Mouse (Mus musculus) ES-Bruce4 (cell line): ENCODE data around the gene Galk1. TPM values are rescaled to one million over a fixed set of nuclear protein-coding genes. Genes with fewer than 3 reads are reported as not detected.

Experiments
- H3K27ac ChIP-seq: 2 replicates; pipeline ENCODE4 v1.5.1; 2012; ENCODE audit warnings: low read length, inconsistent platforms; ENCODE audit not compliant: insufficient read depth
- H3K27me3 ChIP-seq: 2 replicates; pipeline ENCODE4 v1.6.1; 2012; ENCODE audit warnings: mild to moderate bottlenecking, low read length, inconsistent platforms; ENCODE audit not compliant: control insufficient read depth, poor library complexity, insufficient read depth, severe bottlenecking
- H3K36me3 ChIP-seq: 2 replicates; pipeline ENCODE4 v1.6.1; 2012; ENCODE audit warnings: inconsistent platforms, mild to moderate bottlenecking, low read length, moderate library complexity; ENCODE audit not compliant: control insufficient read depth, poor library complexity, insufficient read depth, severe bottlenecking
- H3K4me1 ChIP-seq: one replicate; pipeline ENCODE4 v1.8.1; 2011; ENCODE audit warnings: low read length; ENCODE audit not compliant: control insufficient read depth, insufficient read depth
- H3K4me3 ChIP-seq: 2 replicates; pipeline ENCODE4 v1.5.1; 2011; ENCODE audit warnings: low read depth, mild to moderate bottlenecking, low read length
- H3K9ac ChIP-seq: 2 replicates; pipeline ENCODE4 v1.6.1; 2012; ENCODE audit warnings: low read depth, mild to moderate bottlenecking, inconsistent platforms; ENCODE audit not compliant: poor library complexity, severe bottlenecking
- H3K9me3 ChIP-seq: replicated peaks from 2 replicates; pipeline ENCODE4 v1.6.1; 2012; ENCODE audit warnings: mild to moderate bottlenecking, low read length, inconsistent platforms; ENCODE audit not compliant: control insufficient read depth, poor library complexity, insufficient read depth, severe bottlenecking
- CTCF ChIP-seq: IDR thresholded peaks from one replicate; pipeline ENCODE4 v1.8.1; 2011; ENCODE audit warnings: low read depth, low read length
- EP300 ChIP-seq: IDR thresholded peaks from 2 replicates; pipeline ENCODE4 v1.6.1; 2011; ENCODE audit warnings: low read depth, low read length; ENCODE audit not compliant: insufficient read depth
- POLR2A ChIP-seq: IDR thresholded peaks from one replicate; pipeline ENCODE4 v1.8.1; 2011; ENCODE audit warnings: low read length; ENCODE audit not compliant: insufficient read depth
- polyA plus RNA-seq: library from polyadenylated mRNA; stranded (reverse); fragments of >200 nt; gene quantifications from 2 replicates; pipeline ENCODE4 v1.2.4, GENCODE M21; 2011; ENCODE audit warnings: low read depth; ENCODE audit not compliant: missing spikeins, insufficient read depth, insufficient read length

The Galk1 gene
- polyA plus RNA-seq, 1 experiment = 96.4 TPM

GRCm38 (mm10) chr11:116036671-116037070 is 24.2 kb upstream of the Galk1 start:
- peaks cover 16% of the 10 kb centered on the region for H3K9me3 ChIP-seq
- no peaks in the 10 kb centered on the region for H3K27me3 ChIP-seq
- TF ChIP-seq CTCF (no peak), POLR2A (no peak), EP300 (no peak)
- H3K36me3 ChIP-seq = peaks cover 25% of the 10 kb centered on the region
- H3K9ac ChIP-seq = no peak overlapping the region
- no peaks in the 10 kb centered on the region for H3K4me1 ChIP-seq
- H3K4me3 ChIP-seq = no peak overlapping the region
- no peak overlapping the region for H3K27ac ChIP-seq

GRCm38 (mm10) chr11:116034584-116034983 is 22.1 kb upstream of the Galk1 start:
- H3K4me3 ChIP-seq = no peak overlapping the region
- no peaks in the 10 kb centered on the region for H3K4me1 ChIP-seq
- H3K27ac ChIP-seq = no peak overlapping the region
- H3K9me3 ChIP-seq = peaks cover 16% of the 10 kb centered on the region
- no peak for TF ChIP-seq POLR2A
- H3K9ac ChIP-seq = no peak overlapping the region
- H3K36me3 ChIP-seq = peaks cover 15% of the 10 kb centered on the region
- H3K27me3 ChIP-seq = no peaks in the 10 kb centered on the region

GRCm38 (mm10) chr11:116030898-116031845 is 18.7 kb upstream of the Galk1 start:
- Histone ChIP-seq H3K36me3 (peaks cover 12% of the 10 kb centered on the region), H3K4me3 (peak overlapping the region; percentile 70), H3K9me3 (peaks cover 16% of the 10 kb centered on the region), H3K4me1 (no peaks in the 10 kb centered on the region), H3K27ac (peak overlapping the region; percentile 54), H3K9ac (peak overlapping the region; percentile 86), H3K27me3 (no peaks in the 10 kb centered on the region)
- TF ChIP-seq EP300 = no peak
- TF ChIP-seq CTCF = no peak
- TF ChIP-seq POLR2A = no peak

GRCm38 (mm10) chr11:116030088-116030897 is 17.8 kb upstream of the Galk1 start, which contains the start of gene Unk:
TSS of gene Unk (plus strand) at chr11:116030322.
- peak within 1 kb of the TSS; percentile 86 for H3K9ac ChIP-seq
- H3K27me3 ChIP-seq = no peaks in the 10 kb centered on the region
- peak within 1 kb of the TSS; percentile 90 for H3K4me3 ChIP-seq
- H3K36me3 ChIP-seq = peaks cover 12% of the 10 kb centered on the region
- TF ChIP-seq CTCF = no peak
- peak; percentile 18 for TF ChIP-seq POLR2A
- peak; percentile 92 for TF ChIP-seq EP300
- H3K9me3 ChIP-seq = peaks cover 16% of the 10 kb centered on the region
- peak within 1 kb of the TSS; percentile 60 for H3K27ac ChIP-seq
- no peaks in the 10 kb centered on the region for H3K4me1 ChIP-seq

- Histone ChIP-seq H3K9ac (peak overlapping the region; percentile 51; the same call in 1 of the 2 replicates), H3K4me3 (peak overlapping the region; percentile 90), H3K36me3 (peaks cover 7% of the 10 kb centered on the region; the same call in 1 of the 2 replicates), H3K4me1 (no peaks in the 10 kb centered on the region), H3K27ac (peak overlapping the region; percentile 43; the same call in 1 of the 2 replicates), H3K27me3 (no peaks in the 10 kb centered on the region), H3K9me3 (peaks cover 8% of the 10 kb centered on the region)
- no peak for TF ChIP-seq POLR2A
Observed at GRCm38 (mm10) chr11:116029086-116029865, 16.8 kb upstream of the Galk1 start.
